Mouse (Mus musculus) adipocyte (in vitro differentiated cells): ENCODE measurements around the gene Tdgf1.

Experiments
- DNase-seq: peaks from one replicate; pipeline ENCODE4 v3.0.0-alpha.2; 2016; ENCODE audit warnings: low spot score

Gene Tdgf1

DNA sequence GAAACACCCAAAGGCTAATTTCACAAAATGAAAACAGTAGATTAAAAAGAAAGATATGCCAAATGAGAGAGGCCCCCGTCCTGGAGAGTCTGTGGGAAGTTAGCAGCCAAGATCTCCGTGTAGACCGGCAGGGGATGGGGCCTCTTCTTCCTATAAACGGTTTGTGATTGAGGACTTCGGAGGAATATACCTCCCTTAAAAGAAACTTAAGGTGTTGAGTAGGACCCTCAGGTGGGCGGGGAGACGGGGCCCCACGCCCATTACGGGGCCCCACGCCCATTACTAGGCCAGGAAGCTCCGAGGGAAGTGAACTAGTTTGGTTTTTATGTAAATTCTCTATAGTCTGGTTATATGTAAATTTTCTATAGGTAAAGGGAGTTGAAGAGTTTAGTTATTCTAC lies at the start of gene Tdgf1:
Gene Tdgf1, minus strand, starts transcription at position 233 of the 400 bp plus-strand sequence.
- DNase-seq: no peak

DNA sequence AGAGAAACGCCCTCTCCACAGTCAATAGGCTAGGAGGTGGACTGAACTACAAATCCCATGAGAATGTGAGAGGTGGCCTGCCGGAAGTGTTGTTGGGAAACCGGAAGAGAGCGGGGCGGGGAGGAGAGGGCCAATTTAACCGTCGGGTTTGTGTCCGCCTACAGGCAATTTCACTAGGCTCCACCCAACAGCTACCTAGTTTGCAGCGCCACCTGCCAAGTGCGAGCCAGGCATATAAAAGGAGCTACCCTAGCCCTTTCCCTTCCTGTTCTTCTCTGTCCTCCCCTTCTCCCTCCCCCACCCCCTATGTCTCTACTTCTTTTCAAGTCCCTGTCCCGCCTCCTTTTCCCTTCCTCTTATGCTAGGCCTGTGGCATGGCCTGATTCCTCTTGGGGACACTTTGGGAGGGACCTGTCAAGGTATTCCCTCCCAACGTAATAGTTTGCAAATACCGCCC lies 48.8 kb upstream of the Tdgf1 start:
- DNase-seq: peak; percentile 79

DNA sequence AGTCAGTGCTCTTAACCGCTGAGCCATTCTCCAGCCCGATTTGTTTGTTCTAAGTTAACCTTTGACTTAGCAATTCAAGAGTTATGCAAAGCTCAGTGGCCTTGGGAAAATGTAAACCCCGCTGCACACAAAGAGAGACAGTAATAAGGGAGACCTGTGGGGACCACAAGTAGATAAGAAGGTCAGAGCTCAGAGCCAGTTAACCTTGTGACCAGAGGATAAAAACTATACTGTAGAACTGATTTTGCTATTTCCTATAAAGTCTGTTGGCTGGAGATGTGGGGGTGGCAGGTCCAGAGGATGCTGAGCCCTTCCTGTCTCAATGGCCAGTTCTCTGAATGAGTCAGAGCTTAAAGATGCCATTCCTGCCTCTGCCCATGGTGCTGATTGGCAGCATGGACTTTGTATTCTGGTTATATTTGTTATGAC lies 47.3 kb upstream of the Tdgf1 start:
- DNase-seq: peak; percentile 21

GRCm38 (mm10) chr9:110990204-110990603 lies 44.2 kb upstream of the Tdgf1 start, which contains the start of gene Rtp3:
TSS of gene Rtp3 (minus strand) at chr9:110990583.
- no peak for DNase-seq

- DNase-seq: no peak
Observed at GRCm38 (mm10) chr9:110989543-110989942, 43.6 kb upstream of the Tdgf1 start.

DNA sequence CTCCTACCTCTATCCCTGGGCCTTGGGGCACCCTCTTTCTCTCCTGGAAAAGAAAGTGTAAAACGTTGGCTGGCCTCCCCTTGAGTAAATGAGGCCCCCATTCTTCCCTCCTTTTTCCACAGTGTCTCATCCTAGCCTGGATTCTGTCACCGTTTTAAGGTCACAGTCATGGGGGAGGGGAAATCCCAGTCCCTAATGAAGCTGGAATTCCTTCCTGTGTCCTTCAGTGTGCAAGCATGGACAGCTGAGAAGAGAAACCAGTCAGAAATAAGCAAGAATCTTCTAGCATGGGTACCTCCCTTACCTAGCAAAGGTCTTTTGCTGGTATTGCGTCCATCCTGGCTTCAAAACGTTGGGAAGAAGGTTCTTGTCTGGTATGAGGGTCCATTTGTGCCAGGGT lies 43.2 kb upstream of the Tdgf1 start:
- DNase-seq: no peak

DNA sequence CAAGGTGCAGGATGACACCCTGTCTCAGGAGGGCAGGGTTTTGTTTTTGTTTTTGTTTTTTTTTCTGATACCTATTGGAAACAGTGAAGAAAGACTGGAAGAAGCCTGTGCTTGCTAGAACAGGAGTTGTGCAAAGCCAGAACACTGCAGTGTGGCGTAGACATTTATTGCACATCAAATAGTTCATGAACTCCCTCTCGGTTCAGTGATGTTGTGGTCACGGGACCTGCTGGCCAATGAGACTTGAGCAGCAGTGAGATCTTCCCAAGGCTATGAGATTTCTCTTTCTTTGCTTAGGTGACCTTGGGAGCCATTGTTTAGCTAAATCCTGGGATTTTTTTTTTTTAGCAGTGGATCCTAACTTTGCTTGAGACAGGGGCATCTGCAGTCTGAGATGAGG lies 42.1 kb upstream of the Tdgf1 start:
- no peak for DNase-seq

GRCm38 (mm10) chr9:110987331-110987730 lies 41.4 kb upstream of the Tdgf1 start:
- no peak for DNase-seq

DNA sequence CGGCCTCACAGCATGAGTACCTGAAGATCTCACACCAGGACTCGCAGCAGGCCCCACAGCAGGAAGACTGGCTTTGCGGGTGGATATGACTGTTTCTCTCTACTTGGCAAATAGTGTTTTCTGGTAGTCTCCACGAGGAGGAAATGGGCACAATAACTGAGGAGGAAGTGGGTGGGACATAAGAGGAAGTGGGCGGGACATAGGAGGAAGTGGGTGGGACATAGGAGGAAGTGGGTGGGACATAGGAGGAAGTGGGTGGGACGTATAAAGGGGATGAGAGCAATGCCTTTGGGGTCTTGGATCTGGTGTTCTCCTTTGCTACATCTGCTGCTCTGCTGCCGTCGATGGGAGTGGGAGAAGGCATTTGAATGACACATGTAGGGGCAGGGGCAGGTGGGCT lies 40.0 kb upstream of the Tdgf1 start:
- no peak for DNase-seq

DNA sequence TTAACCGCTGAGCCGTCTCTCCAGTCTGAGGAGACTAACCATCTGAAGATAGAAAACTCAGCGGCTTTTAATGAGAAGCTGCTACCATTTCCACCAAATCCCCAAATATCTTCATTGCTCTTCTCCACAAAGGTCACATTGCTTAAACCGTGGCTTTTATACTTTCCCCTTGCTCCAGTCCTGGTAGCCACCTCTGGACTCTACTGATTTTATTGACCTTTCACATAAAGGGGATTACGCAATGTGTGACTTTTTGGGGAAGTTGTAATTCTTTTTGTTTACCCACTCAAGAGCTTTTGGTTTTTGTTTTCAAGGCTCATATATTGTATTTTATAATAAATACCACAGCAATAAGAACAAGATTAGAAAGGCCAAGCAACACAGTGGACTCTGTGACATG lies 39.6 kb upstream of the Tdgf1 start:
- DNase-seq: no peak

DNA sequence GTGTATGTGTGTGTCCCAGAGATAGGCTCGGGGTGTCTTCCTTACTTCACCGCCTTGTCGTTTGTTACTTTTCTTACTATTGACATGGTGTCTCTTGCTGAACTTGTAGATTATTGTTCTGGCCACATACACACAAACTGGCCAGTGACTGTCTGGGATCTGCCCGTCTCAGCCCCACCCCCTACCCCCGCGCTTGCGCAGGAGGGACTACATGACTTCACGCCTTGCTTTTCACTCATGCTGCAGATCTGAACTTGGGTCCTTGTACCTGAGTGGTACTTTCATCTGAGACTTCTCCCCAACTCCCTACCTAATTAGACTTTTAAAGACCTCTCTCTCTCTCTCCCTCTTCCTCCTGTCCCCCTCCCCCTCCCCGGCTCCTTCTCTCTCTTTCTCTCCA lies 38.1 kb upstream of the Tdgf1 start:
- DNase-seq: no peak

GRCm38 (mm10) chr9:110982351-110982750 lies 36.4 kb upstream of the Tdgf1 start:
- no peak for DNase-seq

- no peak for DNase-seq
Observed at GRCm38 (mm10) chr9:110979411-110979810, 33.5 kb upstream of the Tdgf1 start.

- no peak for DNase-seq
Observed at GRCm38 (mm10) chr9:110965910-110966231, 19.9 kb upstream of the Tdgf1 start.

DNA sequence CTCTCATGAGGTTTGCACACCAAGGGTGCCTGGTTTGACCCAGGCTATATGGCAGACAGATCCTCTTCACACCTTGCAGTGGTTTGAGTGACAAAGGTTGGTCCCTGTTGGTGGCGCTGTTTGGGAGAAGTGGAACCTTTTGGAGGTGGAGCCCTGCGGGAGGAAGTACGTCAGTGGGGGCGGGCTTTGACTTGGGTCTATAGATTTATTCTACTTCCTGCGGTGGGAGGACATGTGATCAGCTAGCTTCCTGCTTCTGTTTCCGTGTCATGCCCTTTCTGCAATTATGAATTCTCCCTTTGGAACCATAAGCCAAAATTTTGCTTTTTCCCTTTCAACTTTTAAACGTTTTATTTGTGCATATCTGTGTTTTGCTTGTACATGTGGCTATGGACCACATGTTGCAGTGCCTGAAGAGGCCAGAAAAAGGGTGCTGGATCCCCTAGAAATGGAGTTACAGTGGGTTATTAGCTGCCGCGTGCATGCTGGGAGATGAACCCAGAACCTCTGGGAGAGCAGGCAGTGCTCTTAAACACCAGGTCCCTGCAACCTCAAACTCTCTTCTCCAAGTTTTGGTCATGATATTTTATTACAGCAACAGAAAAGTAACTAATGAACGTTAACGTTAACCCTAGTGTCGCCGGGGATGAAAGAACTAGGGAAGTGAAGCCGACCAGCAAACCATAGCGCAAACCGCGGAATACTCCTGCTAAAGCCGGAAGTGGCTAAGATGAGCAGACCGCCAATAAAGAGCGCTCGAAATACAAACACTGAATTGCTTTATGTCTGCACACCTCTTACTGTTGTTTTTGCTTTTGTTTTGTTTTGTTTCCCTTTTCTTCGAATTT lies 19.3 kb upstream of the Tdgf1 start:
- no peak for DNase-seq

- DNase-seq: peak; percentile 32
Observed at GRCm38 (mm10) chr9:110963566-110964115, 17.7 kb upstream of the Tdgf1 start.

- DNase-seq: no peak
Observed at GRCm38 (mm10) chr9:110961386-110961785, 15.4 kb upstream of the Tdgf1 start.

GRCm38 (mm10) chr9:110960230-110961149 lies 14.5 kb upstream of the Tdgf1 start:
- DNase-seq: no peak

- DNase-seq: no peak
Observed at GRCm38 (mm10) chr9:110959669-110960068, 13.7 kb upstream of the Tdgf1 start.

- DNase-seq: no peak
Observed at GRCm38 (mm10) chr9:110955962-110956361, 10.0 kb upstream of the Tdgf1 start.

DNA sequence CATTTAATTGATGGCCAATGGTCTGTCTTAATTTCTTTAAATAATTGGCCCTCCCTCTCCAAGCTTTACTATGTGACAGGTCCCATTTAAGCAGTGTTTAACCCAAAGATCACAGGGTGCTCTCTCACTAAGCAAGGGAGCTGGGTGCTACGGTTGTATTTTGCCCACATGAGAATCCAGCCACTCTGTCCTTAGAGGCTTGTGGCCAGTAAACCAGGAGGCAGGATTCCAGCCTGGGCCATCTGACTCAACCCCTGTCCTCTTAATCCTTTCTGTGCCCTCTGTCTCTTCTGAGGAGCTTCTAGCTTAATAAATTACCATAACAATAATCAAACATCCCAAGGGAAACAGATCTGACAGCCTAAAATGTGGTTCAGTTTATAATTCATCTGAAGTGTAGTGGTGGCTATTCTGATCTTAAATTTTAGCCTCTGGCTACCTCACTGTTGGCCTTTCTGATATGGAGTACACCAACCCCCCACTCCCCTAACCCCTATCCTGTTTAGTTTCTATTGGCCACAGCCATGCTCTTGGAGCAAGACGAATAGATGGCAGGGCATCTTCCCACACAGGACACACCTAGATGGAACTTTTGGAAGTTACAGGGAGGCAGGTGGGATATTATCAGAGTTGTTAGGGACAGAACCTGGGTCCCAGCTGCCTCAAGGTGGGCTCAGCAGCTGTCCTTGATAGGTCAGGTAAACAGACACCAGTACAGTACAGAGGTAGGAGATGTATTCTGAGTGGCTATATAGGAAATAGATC lies 8.9 kb upstream of the Tdgf1 start:
- DNase-seq: no peak
